Mouse (Mus musculus) adrenal gland, postnatal 10 days (tissue): ENCODE data around the gene Tspan2. TPM values are rescaled to one million over a fixed set of nuclear protein-coding genes. Genes with fewer than 3 reads are reported as not detected.
A peak's percentile ranks its signal among the peaks of the same experiment; 100 is the strongest.

Experiments used
- DNase-seq: peaks from one replicate; pipeline ENCODE4 v3.0.0; 2021; ENCODE audit warnings: mixed read lengths
- total RNA-seq, 2 experiments: library from RNA; stranded (reverse); gene quantifications; 2 replicates each; pipeline ENCODE4 v1.2.3; 2021

Tspan2 gene
- total RNA-seq, 2 experiments from 2014 or later: 12.3 to 17.1 TPM

- DNase-seq: no peak
These were observed 405 bp upstream of the Tspan2 start for GRCm38 (mm10) chr3:102733936-102734312.

DNA sequence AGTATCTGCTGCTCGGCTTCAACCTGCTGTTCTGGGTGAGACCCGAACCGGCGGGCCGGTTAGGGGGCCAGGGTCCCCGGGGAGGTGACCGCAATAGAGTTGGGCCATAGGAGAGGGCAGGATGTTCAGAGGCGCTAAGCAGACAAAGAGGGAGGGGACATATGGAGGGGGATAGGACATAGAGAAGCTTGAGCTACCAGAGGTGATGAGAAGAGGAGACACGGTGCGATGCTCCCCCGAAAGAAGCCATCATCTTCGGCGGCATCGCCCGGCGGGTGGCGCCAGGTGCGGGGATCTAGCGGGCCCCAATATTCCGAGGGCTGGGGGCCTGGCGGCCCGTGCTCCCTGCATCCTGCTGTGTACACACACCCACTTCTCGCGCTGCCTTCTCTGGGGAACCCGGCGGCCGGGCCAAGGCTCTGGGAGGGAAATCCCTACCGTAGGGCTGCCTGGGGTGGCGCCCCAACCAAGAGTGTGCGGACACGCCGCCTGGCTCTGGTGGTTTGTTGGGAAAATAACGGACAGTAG is 766 bp downstream of the Tspan2 start:
- peak; percentile 52 for DNase-seq

DNA sequence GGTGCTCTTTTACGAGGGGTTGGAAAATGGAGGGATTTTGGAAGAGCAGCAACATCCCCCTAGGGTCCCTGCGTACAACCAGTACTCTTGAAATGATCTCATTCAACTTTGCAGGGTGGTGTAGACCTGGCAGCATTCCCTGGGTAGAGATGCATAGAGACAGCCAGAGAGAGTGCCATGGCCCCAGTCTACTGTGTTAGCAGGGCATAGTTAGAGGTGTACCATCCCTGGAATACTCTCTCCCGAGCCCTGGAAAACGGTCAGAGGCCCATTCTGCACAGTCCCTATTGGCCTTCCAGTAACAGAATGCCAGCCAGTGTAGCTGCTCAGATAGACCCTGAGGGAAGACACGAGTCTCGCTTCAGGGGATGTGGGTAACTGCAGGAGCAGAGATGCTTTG is 1.3 kb downstream of the Tspan2 start:
- no peak for DNase-seq

DNA sequence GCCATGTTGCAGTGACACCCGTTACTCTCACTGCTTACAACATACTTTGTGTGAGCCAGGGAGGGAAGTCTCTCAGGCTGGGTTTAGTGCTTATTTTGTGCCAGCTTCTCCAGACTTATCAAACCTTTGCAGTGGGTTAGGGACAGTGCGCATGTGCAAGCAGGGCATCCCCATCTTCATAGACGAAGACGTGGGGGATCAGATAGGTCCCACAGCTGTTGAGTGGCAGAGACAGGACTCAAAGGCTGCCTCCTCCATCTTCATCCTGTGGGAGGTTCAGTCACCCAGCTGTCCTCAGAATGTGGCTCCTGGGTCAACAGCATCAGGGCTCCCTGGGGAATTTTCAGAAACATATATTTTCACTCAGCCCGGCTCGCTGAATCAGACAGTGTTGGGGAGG is 2.1 kb downstream of the Tspan2 start:
- no peak for DNase-seq

GRCm38 (mm10) chr3:102737106-102737505 is 2.8 kb downstream of the Tspan2 start:
- no peak for DNase-seq

- DNase-seq: no peak
These were observed 4.0 kb downstream of the Tspan2 start for GRCm38 (mm10) chr3:102738161-102738901.

GRCm38 (mm10) chr3:102738926-102739325 is 4.6 kb downstream of the Tspan2 start:
- no peak for DNase-seq

- no peak for DNase-seq
These were observed 8.4 kb downstream of the Tspan2 start for GRCm38 (mm10) chr3:102742725-102743124.

- DNase-seq: no peak
These were observed 8.9 kb downstream of the Tspan2 start for GRCm38 (mm10) chr3:102743202-102743601.

- DNase-seq: no peak
These were observed 9.6 kb downstream of the Tspan2 start for GRCm38 (mm10) chr3:102743781-102744471.

- DNase-seq: no peak
These were observed 10.3 kb downstream of the Tspan2 start for GRCm38 (mm10) chr3:102744657-102745056.

GRCm38 (mm10) chr3:102746174-102746573 is 11.8 kb downstream of the Tspan2 start:
- DNase-seq: no peak

- no peak for DNase-seq
These were observed 13.7 kb downstream of the Tspan2 start for GRCm38 (mm10) chr3:102748038-102748437.

- DNase-seq: no peak
These were observed 14.4 kb downstream of the Tspan2 start for GRCm38 (mm10) chr3:102748686-102749085.

DNA sequence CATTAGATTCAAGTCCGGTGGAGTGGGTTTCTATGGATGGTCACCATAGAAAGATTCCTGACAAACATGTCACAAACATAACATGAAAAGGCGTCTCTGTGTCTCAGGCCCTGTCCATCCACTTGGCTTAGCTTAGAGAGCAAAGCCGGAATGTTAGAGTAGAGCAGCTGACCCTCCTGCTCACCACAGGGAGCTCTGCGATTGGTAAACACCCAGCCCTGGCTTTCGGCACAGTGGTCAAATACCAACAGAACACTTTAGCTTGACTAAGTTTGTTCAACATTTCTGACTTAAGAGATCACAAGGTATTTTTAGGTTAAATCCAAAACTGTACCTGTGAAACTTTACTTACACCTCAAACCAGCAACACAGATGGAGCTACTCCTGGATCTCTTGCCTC is 16.8 kb downstream of the Tspan2 start:
- no peak for DNase-seq

DNA sequence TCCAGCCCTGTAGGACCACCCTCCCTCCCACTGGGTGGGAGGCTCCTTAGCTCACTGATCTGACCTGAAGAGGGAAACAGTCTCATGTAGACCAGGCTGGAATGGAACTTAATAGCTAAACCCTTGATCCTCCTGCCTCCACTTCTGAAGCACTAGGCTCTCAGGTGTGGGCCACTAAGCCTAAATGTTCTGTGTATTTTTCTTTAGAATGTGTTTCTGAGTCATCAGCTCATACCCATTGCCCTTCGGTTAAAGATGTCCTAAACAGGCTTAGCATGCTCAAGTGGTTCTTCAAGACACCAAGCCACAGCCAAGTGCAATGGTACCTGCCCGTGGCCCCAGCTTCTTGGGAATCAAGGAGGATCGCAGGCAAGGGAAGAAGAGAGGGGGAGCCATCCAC is 17.2 kb downstream of the Tspan2 start:
- DNase-seq: no peak

DNA sequence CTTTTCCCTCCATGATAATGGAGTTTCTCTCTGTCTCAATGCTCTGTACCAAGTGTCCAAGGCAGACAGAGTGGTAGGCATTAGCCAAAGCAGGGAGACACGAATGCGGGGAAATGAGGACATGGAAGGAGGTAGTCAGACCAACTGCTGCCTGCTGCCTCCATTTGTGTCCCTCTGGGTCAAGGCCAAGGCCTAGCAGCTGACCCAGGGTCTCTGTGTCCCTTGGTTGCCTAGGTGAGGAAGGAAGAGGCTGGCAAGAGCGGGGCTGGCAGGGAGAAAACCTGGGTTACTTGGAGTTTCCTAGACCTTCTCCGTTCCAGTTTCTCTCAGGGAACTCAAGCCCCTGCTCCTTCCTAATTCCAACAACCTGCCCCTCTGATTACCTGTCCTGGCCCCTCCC is 17.7 kb downstream of the Tspan2 start:
- no peak for DNase-seq

DNA sequence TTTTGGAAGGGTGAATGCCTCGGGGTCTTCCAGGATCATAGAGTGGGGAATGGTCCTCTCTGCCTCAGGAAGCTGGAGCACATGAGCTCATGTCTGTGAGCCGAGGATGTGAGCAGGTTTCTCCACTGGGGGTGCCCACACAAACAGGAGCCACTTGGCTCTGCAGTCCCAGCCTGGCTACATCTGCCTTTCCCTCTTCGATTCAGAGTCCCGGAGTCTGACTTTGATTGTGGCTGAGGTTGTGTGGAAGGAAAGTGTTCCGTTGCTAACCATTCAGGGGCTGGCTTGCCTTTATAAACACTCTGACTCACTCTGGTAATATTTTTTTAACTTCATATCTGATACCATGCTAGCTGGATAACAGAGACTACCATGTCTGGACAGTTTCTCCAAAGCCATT is 18.1 kb downstream of the Tspan2 start:
- DNase-seq: no peak

DNA sequence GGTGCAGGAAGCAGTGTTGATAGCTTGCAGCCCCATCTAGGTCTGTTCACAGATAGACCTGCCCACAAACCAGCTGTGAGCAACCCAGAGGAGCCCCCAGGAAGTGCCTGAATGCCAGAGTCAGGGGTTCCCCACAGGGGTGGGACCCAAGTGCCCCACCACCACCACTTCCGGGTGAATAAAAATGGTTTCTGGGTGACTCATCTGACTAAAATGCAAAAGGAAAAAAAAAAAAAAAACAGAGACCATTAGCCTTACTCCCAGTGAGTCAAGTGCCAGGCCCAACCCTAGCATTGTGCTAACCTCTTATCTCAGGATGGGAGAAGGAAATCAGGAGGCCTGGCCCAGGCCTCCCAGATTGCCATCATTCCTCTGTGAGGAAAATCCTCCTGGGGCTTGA is 21.5 kb downstream of the Tspan2 start:
- DNase-seq: no peak

GRCm38 (mm10) chr3:102757019-102757418 is 22.7 kb downstream of the Tspan2 start:
- no peak for DNase-seq

- no peak for DNase-seq
These were observed 25.9 kb downstream of the Tspan2 start for GRCm38 (mm10) chr3:102760236-102760635.

GRCm38 (mm10) chr3:102762388-102762787 is 28.1 kb downstream of the Tspan2 start:
- DNase-seq: no peak

DNA sequence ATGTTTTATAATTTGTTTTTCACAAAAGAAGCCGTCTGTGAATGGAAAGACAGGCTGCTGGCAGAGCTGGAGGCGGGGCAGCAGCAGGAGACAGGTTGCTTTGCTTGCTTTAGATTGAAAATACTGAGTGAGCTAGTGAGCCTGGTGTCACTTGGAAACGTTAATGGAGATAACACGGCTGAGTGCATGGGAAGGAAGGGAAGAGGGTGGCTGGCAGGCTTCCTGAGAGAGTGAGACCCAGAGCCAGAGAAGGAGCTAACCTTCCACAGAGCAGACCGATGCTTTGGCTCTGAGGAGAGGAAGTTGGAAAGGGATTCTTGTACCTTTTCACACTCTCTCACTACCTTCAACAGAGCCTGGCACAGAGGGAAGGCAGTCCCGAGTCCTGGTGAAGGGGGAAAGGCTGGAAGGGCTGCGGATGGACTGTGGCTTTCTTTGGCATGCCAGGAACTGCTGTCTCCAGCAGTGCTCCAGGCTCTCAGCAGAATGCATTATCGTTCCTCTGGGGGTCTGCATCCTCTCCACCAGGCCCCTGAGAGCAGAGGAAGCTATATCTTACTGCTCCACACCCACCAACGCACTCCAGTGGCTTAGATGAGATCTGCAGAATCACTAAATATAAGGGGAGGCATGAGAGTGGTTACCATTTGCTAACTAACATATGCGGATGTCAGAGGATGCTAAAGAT is 29.5 kb downstream of the Tspan2 start:
- no peak for DNase-seq
